Mouse (Mus musculus) ES-E14 (cell line): ENCODE data around the gene Aaed1. TPM values are rescaled to one million over a fixed set of nuclear protein-coding genes. Genes with fewer than 3 reads are reported as not detected.

Experiments used
- DNase-seq: peaks from one replicate; pipeline ENCODE4 v3.0.0-alpha.2; 2013; ENCODE audit warnings: low read depth, low spot score
- H3K27ac ChIP-seq: 2 replicates; pipeline ENCODE4 v1.5.1; 2012; ENCODE audit warnings: low read depth, mild to moderate bottlenecking, low read length, moderate library complexity, mixed read lengths; ENCODE audit not compliant: poor library complexity, insufficient read depth, severe bottlenecking
- H3K36me3 ChIP-seq: 2 replicates; pipeline ENCODE4 v1.6.1; 2012; ENCODE audit warnings: mild to moderate bottlenecking, low read length, moderate library complexity, mixed read lengths; ENCODE audit not compliant: control insufficient read depth, poor library complexity, insufficient read depth, severe bottlenecking
- H3K4me1 ChIP-seq, 2 experiments: fragments of 150-350 bp in 1 of 2; sonication (generic) in 1 of 2; 2 replicates each; pipeline ENCODE4 v1.6.1; 2012; ENCODE audit warnings: low read length in 2 of 2, mild to moderate bottlenecking in 1 of 2, mixed read lengths in 1 of 2; ENCODE audit not compliant: control insufficient read depth in 2 of 2, insufficient read depth in 2 of 2, poor library complexity in 1 of 2
- H3K4me3 ChIP-seq, 2 experiments: fragments of 150-350 bp in 1 of 2; sonication (generic) in 1 of 2; 2 replicates each; pipeline ENCODE4 v1.5.1; 2012; ENCODE audit warnings: low read length in 2 of 2, low read depth in 1 of 2, mild to moderate bottlenecking in 1 of 2, mixed read lengths in 1 of 2; ENCODE audit not compliant: insufficient read depth in 1 of 2, poor library complexity in 1 of 2, severe bottlenecking in 1 of 2
- H3K9ac ChIP-seq: 2 replicates; pipeline ENCODE4 v1.6.1; 2012; ENCODE audit warnings: low read depth, mild to moderate bottlenecking, low read length, mixed read lengths; ENCODE audit not compliant: poor library complexity, insufficient read depth, severe bottlenecking
- H3K9me3 ChIP-seq: fragments of 150-350 bp; sonication (generic); 2 replicates; pipeline ENCODE4 v1.6.1; 2012; ENCODE audit warnings: low read depth, mild to moderate bottlenecking, low read length; ENCODE audit not compliant: control insufficient read depth, insufficient read depth
- CHD2 ChIP-seq: IDR thresholded peaks from 2 replicates; pipeline ENCODE4 v1.6.1; 2014; ENCODE audit warnings: mild to moderate bottlenecking, low read depth, low read length, inconsistent platforms
- HCFC1 ChIP-seq: IDR thresholded peaks from 2 replicates; pipeline ENCODE4 v1.6.1; 2012; ENCODE audit warnings: low read length, inconsistent platforms, borderline replicate concordance; ENCODE audit not compliant: insufficient read depth
- MAFK ChIP-seq: IDR thresholded peaks from 2 replicates; pipeline ENCODE4 v1.6.1; 2014; ENCODE audit warnings: mild to moderate bottlenecking, low read depth, low read length, inconsistent platforms; ENCODE audit not compliant: insufficient read depth
- ZC3H11A ChIP-seq: IDR thresholded peaks from 2 replicates; pipeline ENCODE4 v1.6.1; 2012; ENCODE audit warnings: low read depth, mild to moderate bottlenecking, inconsistent platforms, low read length, borderline replicate concordance
- ZNF384 ChIP-seq: IDR thresholded peaks from 2 replicates; pipeline ENCODE4 v1.6.1; 2012; ENCODE audit warnings: low read depth, low read length, inconsistent platforms
- in situ Hi-C, 2 experiments: fragments of 600-800 bp; cut with MboI; formaldehyde crosslinking; loops; one replicate each; pipeline ENCODE4 v1.15.1; 2025; ENCODE audit warnings: low sequenced_read_pairs in 2 of 2, inconsistent platforms in 1 of 2; ENCODE audit not compliant: unreplicated experiment in 2 of 2
- total RNA-seq: library from RNA; depleted of rRNA; stranded (reverse); fragments of 300-350 nt; gene quantifications from 2 replicates; pipeline ENCODE4 v1.2.3, GENCODE M21; 2012

Gene Aaed1
- total RNA-seq, 1 experiment: 7.1 TPM

DNA sequence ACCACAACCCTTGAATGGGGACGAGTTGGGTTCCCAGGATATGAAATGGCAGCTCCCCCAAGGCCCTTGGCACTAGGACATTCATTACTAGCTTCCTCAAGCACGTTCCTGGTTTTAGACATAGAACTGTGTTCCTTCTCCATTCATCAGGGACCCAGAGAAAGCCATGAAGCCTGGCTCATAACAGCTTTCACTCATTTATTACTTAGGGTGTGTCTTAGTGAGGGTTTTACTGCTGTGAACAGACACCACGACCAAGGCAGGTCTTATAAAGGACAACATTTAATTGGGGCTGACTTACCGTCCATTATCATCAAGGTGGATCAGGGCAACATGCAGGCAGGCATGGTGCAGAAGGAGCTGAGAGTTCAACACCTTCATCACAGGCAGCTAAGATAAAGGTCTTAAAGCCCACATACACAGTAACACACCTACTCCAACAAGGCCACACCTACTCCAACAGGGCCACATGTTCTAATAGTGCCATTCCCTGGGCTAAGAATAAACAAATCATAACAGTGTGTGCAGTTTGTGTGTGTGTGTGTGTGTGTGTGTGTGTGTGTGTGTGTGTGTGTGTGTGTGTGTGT lies 23.1 kb upstream of the Aaed1 start:
- H3K4me1 ChIP-seq: no peaks in the 10 kb centered on the region
- no peaks in the 10 kb centered on the region for H3K9me3 ChIP-seq
- TF ChIP-seq ZNF384 (no peak), ZC3H11A (no peak), CHD2 (no peak), MAFK (no peak), HCFC1 (no peak)
- no peak overlapping the region for H3K9ac ChIP-seq
- H3K36me3 ChIP-seq: no peaks in the 10 kb centered on the region
- H3K27ac ChIP-seq: no peak overlapping the region
- H3K4me3 ChIP-seq: no peak overlapping the region
- in situ Hi-C loops: no loop called here
- no peak for DNase-seq

DNA sequence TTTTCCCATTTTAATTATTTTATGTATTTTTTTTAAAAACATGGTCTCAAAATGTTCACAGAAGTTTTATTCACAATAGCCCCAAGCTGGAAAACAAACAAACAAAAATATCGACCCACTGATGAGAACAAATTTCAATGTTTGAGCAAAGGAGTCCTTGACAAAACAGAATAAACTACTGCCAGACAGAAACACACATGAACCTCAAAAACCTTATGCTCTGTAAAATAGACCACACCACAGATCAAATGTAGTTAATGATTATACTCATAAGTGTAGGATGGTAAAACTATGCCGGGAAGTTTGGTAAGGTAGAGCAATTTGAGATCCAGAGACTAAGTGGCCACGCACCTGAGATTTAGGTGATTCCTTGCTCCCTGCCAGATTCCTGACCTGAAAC lies 20.6 kb upstream of the Aaed1 start:
- Histone ChIP-seq H3K4me1 (no peaks in the 10 kb centered on the region), H3K36me3 (no peaks in the 10 kb centered on the region), H3K9me3 (no peaks in the 10 kb centered on the region), H3K27ac (no peak overlapping the region), H3K4me3 (no peak overlapping the region), H3K9ac (no peak overlapping the region)
- no peak for TF ChIP-seq HCFC1
- TF ChIP-seq ZNF384: no peak
- no peak for TF ChIP-seq CHD2
- no peak for TF ChIP-seq MAFK
- no peak for TF ChIP-seq ZC3H11A
- in situ Hi-C loops: no loop called here
- no peak for DNase-seq

DNA sequence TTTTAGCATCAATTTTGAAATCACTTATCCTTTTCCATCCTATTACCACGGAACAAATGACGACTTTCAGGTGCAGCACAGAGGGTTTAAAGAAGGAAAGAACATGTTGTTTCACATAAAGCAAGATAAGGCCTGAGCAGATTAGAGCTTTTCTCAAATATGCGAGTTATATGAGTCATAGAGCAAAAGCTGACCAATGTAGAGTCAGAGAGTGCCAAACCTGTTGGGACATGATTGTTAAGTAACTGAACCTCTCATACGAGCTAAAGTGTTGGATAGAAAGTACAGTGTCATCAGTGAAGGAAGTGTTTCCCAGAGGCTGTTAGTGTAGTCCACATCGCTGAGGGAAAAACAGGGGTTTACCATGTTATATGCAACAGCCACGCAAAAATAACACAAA lies 19.8 kb upstream of the Aaed1 start:
- no peak overlapping the region for H3K4me3 ChIP-seq
- no peak overlapping the region for H3K27ac ChIP-seq
- no peak for TF ChIP-seq HCFC1
- no peaks in the 10 kb centered on the region for H3K4me1 ChIP-seq
- in situ Hi-C loops: no loop called here
- no peaks in the 10 kb centered on the region for H3K36me3 ChIP-seq
- H3K9me3 ChIP-seq: no peaks in the 10 kb centered on the region
- no peak overlapping the region for H3K9ac ChIP-seq
- no peak for DNase-seq

DNA sequence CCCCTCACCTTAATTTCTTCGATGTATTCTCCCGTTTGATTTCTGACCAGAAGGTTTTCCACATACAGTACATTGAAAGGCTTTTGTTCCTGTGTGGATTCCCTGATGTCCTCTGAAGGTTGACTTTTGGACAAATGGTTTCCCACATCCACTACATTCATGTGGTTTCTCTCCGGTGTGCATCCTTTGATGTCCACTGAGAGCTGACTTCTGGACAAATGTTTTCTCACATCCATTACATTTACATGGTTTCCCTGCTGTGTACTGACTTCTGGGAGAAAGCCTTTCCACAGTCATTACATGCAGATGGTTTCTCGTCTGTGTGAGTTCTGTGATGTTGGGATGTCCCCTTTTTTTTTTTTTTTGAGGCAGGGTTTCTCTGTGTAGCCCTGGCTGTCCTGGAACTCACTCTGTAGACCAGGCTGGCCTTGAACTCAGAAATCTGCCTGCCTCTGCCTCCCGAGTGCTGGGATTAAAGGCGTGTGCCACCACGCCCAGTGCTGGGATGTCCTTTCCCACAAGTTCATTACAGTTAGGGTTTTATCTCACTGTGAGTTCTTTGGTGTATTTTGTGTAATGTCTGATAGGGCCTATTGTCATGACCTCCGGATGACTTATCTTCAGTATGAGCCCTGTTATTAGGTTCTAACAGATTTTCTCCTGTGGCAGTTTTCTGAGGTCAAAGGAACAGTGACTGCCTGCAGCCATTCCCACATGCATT lies 10.2 kb upstream of the Aaed1 start:
- in situ Hi-C loops: no loop called here
- no peaks in the 10 kb centered on the region for H3K9me3 ChIP-seq
- TF ChIP-seq CHD2: no peak
- TF ChIP-seq ZNF384: peak; percentile 82; the same call in 1 of the 2 replicates
- TF ChIP-seq ZC3H11A: no peak

DNA sequence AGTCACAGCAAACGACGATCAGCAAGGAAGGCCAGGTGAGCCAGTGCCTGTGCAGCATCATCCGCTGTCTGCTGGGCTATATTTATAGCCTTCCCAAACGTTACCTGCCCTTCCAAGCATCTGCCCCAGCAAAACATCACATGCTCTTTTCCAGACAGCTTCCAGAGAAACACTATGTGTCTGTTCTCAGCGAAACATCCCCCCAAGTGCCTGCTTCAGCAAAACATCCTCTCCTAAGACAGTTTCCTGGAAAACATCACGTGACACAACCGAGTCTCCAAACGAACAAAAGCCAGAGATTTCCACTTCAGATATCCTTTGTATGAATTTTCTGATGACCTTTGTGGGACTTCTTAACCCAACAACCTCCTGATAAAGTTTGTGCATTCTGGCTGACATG lies 7.8 kb upstream of the Aaed1 start:
- no peaks in the 10 kb centered on the region for H3K9me3 ChIP-seq
- H3K4me3 ChIP-seq: no peak overlapping the region
- H3K27ac ChIP-seq: no peak overlapping the region
- TF ChIP-seq MAFK (no peak), HCFC1 (no peak), ZC3H11A (no peak), CHD2 (no peak), ZNF384 (no peak)
- in situ Hi-C loops: no loop called here
- 0 out of 4 replicates have a peak, but pooled peaks cover 1 to 2% of the 10 kb centered on the region in 2 experiments for H3K4me1 ChIP-seq
- no peak for DNase-seq
- H3K36me3 ChIP-seq: no peaks in the 10 kb centered on the region
- no peak overlapping the region for H3K9ac ChIP-seq

More for the DNA sequence above, 10.2 kb upstream of the Aaed1 start:
- Histone ChIP-seq H3K36me3 (no peaks in the 10 kb centered on the region), H3K4me3 (no peak overlapping the region), H3K9ac (no peak overlapping the region), H3K27ac (no peak overlapping the region; the same call in 1 of the 2 replicates), H3K4me1 (0 out of 4 replicates have a peak, but pooled peaks cover 1 to 2% of the 10 kb centered on the region in 2 experiments)
- DNase-seq: no peak
